Mouse (Mus musculus) MEL (cell line): ENCODE results near the gene Slc25a4.

ENCODE experiments used
- CTCF ChIP-seq, 3 experiments: IDR thresholded peaks in 2 of 3; conservative IDR thresholded peaks in 1 of 3; 2 replicates each; pipeline ENCODE4 v1.5.1; 2011 to 2012; ENCODE audit warnings: low read length in 3 of 3, low read depth in 2 of 3, mild to moderate bottlenecking in 2 of 3, improper control_type of control experiment in 1 of 3, inconsistent platforms in 1 of 3, mixed read lengths in 1 of 3, moderate library complexity in 1 of 3; ENCODE audit not compliant: control insufficient read depth in 1 of 3, insufficient read depth in 1 of 3, poor library complexity in 1 of 3, severe bottlenecking in 1 of 3
- EP300 ChIP-seq, 2 experiments: IDR thresholded peaks; 2 replicates each; pipeline ENCODE4 v1.6.1; 2011; ENCODE audit warnings: improper control_type of control experiment in 2 of 2, low read length in 2 of 2, low read depth in 1 of 2, mild to moderate bottlenecking in 1 of 2
- GATA1 ChIP-seq: IDR thresholded peaks from 2 replicates; pipeline ENCODE4 v1.6.1; 2011; ENCODE audit warnings: low read depth, low read length, improper control_type of control experiment
- MEF2A ChIP-seq: IDR thresholded peaks from 2 replicates; pipeline ENCODE4 v1.6.1; 2014; ENCODE audit warnings: low read depth, mild to moderate bottlenecking, inconsistent platforms, low read length, improper control_type of control experiment; ENCODE audit not compliant: poor library complexity, insufficient replicate concordance, severe bottlenecking; ENCODE audit errors: extremely low read depth
- MYB ChIP-seq: IDR thresholded peaks from 2 replicates; pipeline ENCODE4 v1.6.1; 2011; ENCODE audit warnings: mild to moderate bottlenecking, low read depth, low read length, improper control_type of control experiment
- MYC ChIP-seq: IDR thresholded peaks from 2 replicates; pipeline ENCODE4 v1.6.1; 2011; ENCODE audit warnings: low read depth, mild to moderate bottlenecking, low read length, improper control_type of control experiment, moderate library complexity
- POLR2A ChIP-seq, 2 experiments: IDR thresholded peaks; 2 replicates each; pipeline ENCODE4 v1.6.1; 2011 to 2012; ENCODE audit warnings: low read length in 2 of 2, mild to moderate bottlenecking in 2 of 2, control low read depth in 1 of 2, improper control_type of control experiment in 1 of 2, low read depth in 1 of 2, moderate library complexity in 1 of 2; ENCODE audit not compliant: control insufficient read depth in 1 of 2, insufficient read depth in 1 of 2, poor library complexity in 1 of 2
- POLR2AphosphoS2 ChIP-seq: IDR thresholded peaks from 2 replicates; pipeline ENCODE4 v1.6.1; 2011; ENCODE audit warnings: low read length, improper control_type of control experiment
- RAD21 ChIP-seq: IDR thresholded peaks from 2 replicates; pipeline ENCODE4 v1.6.1; 2011; ENCODE audit warnings: mild to moderate bottlenecking, low read depth, low read length, improper control_type of control experiment
- RCOR1 ChIP-seq: IDR thresholded peaks from 2 replicates; pipeline ENCODE4 v1.6.1; 2012; ENCODE audit warnings: low read depth, mild to moderate bottlenecking, inconsistent platforms, low read length, improper control_type of control experiment
- SMC3 ChIP-seq: IDR thresholded peaks from 2 replicates; pipeline ENCODE4 v1.6.1; 2011; ENCODE audit warnings: low read depth, low read length, improper control_type of control experiment
- TAL1 ChIP-seq: IDR thresholded peaks from 2 replicates; pipeline ENCODE4 v1.6.1; 2012; ENCODE audit warnings: mild to moderate bottlenecking, inconsistent platforms, low read length, moderate library complexity, mixed read lengths
- USF1 ChIP-seq: IDR thresholded peaks from 2 replicates; pipeline ENCODE4 v1.6.1; 2014; ENCODE audit warnings: low read depth, mild to moderate bottlenecking, inconsistent platforms, low read length, improper control_type of control experiment, moderate library complexity
- ZC3H11A ChIP-seq: IDR thresholded peaks from 2 replicates; pipeline ENCODE4 v1.6.1; 2012; ENCODE audit warnings: low read depth, mild to moderate bottlenecking, inconsistent platforms, low read length, improper control_type of control experiment

DNA sequence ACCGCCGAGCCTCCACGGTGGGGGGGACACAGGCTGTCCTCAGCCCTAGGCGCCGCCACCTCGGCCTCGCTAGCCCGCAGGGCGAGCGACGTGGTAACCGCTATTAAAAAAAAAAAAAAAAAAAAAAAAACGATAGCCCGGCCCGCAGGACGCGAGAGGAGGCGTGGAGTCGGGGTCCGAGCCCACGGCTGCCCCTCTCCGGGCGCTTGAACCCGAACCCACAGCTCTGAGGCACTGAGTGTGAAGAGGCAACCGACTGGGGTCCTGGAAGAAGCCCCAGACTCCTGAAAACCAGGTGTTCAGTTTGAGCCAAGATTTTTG, 47.3 kb downstream of the Slc25a4 start:
- TF ChIP-seq CTCF (IDR thresholded peaks at IDR 0.05 in 2 of 3, conservative IDR thresholded peaks at IDR 0.05 in 1 of 3; ENCODE audit: control insufficient read depth in 1 of 3, insufficient read depth in 1 of 3, low read depth in 2 of 3, low read length in 3 of 3, poor library complexity in 1 of 3, severe bottlenecking in 1 of 3) (no peak), POLR2AphosphoS2 (no peak), ZC3H11A (no peak), POLR2A (IDR thresholded peaks at IDR 0.05; ENCODE audit: control insufficient read depth in 1 of 2, insufficient read depth in 1 of 2, low read depth in 1 of 2, low read length in 2 of 2, poor library complexity in 1 of 2) (no peak), RAD21 (no peak), RCOR1 (no peak), MYC (no peak), GATA1 (no peak), SMC3 (no peak), TAL1 (no peak), MYB (no peak), EP300 (IDR thresholded peaks at IDR 0.05; ENCODE audit: low read depth in 1 of 2, low read length in 2 of 2) (no peak), USF1 (no peak), MEF2A (no peak)
